Mouse (Mus musculus) forebrain, postnatal 0 days (tissue): ENCODE data around the gene Sorcs1. TPM values are rescaled to one million over a fixed set of nuclear protein-coding genes. Genes with fewer than 3 reads are reported as not detected.

Source experiments
- ATAC-seq: fragments of 200-750 bp; cut with Nextera tagmentation; 2 replicates; pipeline ENCODE4 v1.8.0; 2017; ENCODE audit warnings: mild to moderate bottlenecking, moderate library complexity
- DNase-seq: peaks from one replicate; pipeline ENCODE4 v3.0.0-alpha.2; 2015
- H3K27ac ChIP-seq: fragments of 300-500 bp; sonication (generic); 2 replicates; pipeline ENCODE4 v1.5.1; 2014; ENCODE audit warnings: low read depth, mild to moderate bottlenecking, antibody characterized with exemption, low read length, moderate library complexity, mixed read lengths
- H3K27me3 ChIP-seq: fragments of 300-500 bp; sonication (generic); 2 replicates; pipeline ENCODE4 v1.6.1; 2014; ENCODE audit warnings: mild to moderate bottlenecking, low read length, mixed read lengths; ENCODE audit not compliant: insufficient read depth
- H3K36me3 ChIP-seq: fragments of 300-500 bp; sonication (generic); 2 replicates; pipeline ENCODE4 v1.6.1; 2014; ENCODE audit warnings: mild to moderate bottlenecking, moderate library complexity; ENCODE audit not compliant: insufficient read depth
- H3K4me1 ChIP-seq: fragments of 300-500 bp; sonication (generic); 2 replicates; pipeline ENCODE4 v1.6.1; 2014; ENCODE audit warnings: antibody characterized with exemption; ENCODE audit not compliant: insufficient read depth
- H3K4me2 ChIP-seq: fragments of 300-500 bp; sonication (generic); 2 replicates; pipeline ENCODE4 v1.6.1; 2014; ENCODE audit warnings: low read depth, mild to moderate bottlenecking, moderate library complexity
- H3K4me3 ChIP-seq: fragments of 300-500 bp; sonication (generic); 2 replicates; pipeline ENCODE4 v1.5.1; 2014; ENCODE audit warnings: low read depth, low read length, mixed read lengths
- H3K9ac ChIP-seq: fragments of 300-500 bp; sonication (generic); 2 replicates; pipeline ENCODE4 v1.6.1; 2014; ENCODE audit warnings: mild to moderate bottlenecking
- H3K9me3 ChIP-seq: fragments of 300-500 bp; sonication (generic); 2 replicates; pipeline ENCODE4 v1.6.1; 2016; ENCODE audit warnings: low read length
- CTCF ChIP-seq: sonication (generic); IDR thresholded peaks from 2 replicates; pipeline ENCODE4 v1.5.1; 2016; ENCODE audit warnings: antibody characterized with exemption, control low read depth, low read depth
- WGBS: fragments of 180-500 bp; shearing (Covaris S2); extraction: QIAGEN DNeasy Blood & Tissue Kit; methylation state at CpG from one replicate; pipeline ENCODE4 v1.1.7; 2014; 5-methylcytosine and 5-hydroxymethylcytosine counted together
- polyA plus RNA-seq: library from polyadenylated mRNA; unstranded; fragments of >200 nt; fragmentation: Nextera tagmentation; extraction: Ambion mirVana; gene quantifications from 2 replicates; pipeline ENCODE4 v1.2.1, GENCODE M21; 2015
- total RNA-seq: library from RNA; depleted of rRNA; stranded (reverse); fragments of >200 nt; gene quantifications from 2 replicates; pipeline ENCODE4 v1.2.3, GENCODE M21; 2014

Gene Sorcs1
- total and polyA plus RNA-seq, 2 experiments from 2014 or later = 8.6 to 20.1 TPM

DNA sequence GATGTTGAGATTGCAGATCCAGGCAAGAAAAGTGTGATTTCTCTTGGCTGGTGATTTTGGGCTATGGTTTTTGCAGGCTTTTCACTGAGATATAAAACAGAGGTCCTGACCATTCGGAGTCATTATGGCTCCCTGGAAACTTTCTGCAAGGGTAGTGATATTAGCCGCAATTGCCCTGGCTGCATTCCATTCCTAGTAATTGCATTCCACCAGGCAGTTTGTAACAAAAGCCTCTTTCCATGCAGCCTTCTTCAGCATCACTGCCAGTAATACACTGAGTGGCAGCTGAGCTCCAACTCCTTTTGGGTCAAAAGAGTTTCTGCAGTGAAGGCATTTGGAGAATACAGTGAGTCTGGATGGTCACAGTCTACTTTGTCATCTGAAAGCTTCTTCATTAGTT, 319.9 kb downstream of the Sorcs1 start:
- H3K9ac ChIP-seq = no peak overlapping the region
- H3K9me3 ChIP-seq = no peaks in the 10 kb centered on the region
- H3K4me2 ChIP-seq = no peak overlapping the region
- TF ChIP-seq CTCF = no peak
- H3K4me3 ChIP-seq = no peak overlapping the region
- H3K36me3 ChIP-seq = no peaks in the 10 kb centered on the region
- ATAC-seq (no peak), DNase-seq (no peak)
- no peaks in the 10 kb centered on the region for H3K4me1 ChIP-seq
- no peaks in the 10 kb centered on the region for H3K27me3 ChIP-seq
- whole genome bisulfite sequencing = 12% methylated on average over 2 of the region's 2 CpGs
- H3K27ac ChIP-seq = no peak overlapping the region

DNA sequence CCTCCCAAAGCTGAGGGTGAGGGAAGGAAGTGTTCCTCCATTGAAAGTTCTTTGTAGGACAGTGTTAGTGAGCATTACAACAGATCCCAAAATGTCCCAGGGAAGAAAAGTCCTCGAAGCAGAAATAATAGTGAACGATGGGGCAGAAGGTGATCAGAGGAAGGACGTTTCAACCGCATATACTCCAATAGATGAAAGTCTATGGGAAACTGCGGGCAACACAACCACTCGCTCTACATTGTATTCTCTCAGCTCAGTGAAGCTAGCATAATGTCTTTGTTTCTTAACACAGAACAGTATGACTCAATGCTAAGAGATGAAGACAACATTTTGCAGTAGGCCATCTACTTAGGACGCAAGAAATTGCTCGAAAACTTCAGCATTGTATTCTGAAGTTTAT, 339.2 kb downstream of the Sorcs1 start:
- ATAC-seq = no peak

DNA sequence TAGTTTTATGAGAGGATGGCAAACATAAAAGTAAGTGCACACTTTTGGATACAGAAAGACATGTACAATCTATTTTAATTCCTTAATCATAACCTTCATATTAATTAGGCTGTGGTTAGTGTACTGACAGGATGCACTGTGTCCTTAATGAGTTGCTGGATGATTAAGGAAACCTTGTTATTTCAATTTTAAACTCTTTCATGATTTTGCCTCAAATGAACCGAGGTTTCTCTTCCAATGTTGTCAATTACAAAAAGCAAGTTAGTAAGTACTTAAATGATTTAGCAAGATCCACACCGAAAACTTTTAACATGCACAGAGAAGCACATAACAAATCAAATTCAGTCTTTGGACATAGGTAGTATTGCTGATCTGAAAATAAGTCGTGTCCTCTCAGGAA, 341.7 kb downstream of the Sorcs1 start:
- Histone ChIP-seq H3K4me3 (no peak overlapping the region), H3K36me3 (no peaks in the 10 kb centered on the region), H3K4me2 (no peak overlapping the region), H3K9ac (no peak overlapping the region), H3K27me3 (no peaks in the 10 kb centered on the region), H3K27ac (no peak overlapping the region), H3K9me3 (no peaks in the 10 kb centered on the region), H3K4me1 (no peaks in the 10 kb centered on the region)
- ATAC-seq (no peak), DNase-seq (no peak)
- no peak for TF ChIP-seq CTCF
- 68% methylated on average over 3 of the region's 3 CpGs for WGBS

More for the DNA sequence above, 339.2 kb downstream of the Sorcs1 start:
- Histone ChIP-seq H3K9ac (no peak overlapping the region), H3K4me2 (no peak overlapping the region), H3K4me1 (no peaks in the 10 kb centered on the region), H3K36me3 (no peaks in the 10 kb centered on the region), H3K4me3 (no peak overlapping the region), H3K27ac (no peak overlapping the region), H3K9me3 (no peaks in the 10 kb centered on the region), H3K27me3 (no peaks in the 10 kb centered on the region)
- 71% methylated on average over 8 of the region's 8 CpGs for WGBS
- DNase-seq = no peak
- TF ChIP-seq CTCF = no peak

DNA sequence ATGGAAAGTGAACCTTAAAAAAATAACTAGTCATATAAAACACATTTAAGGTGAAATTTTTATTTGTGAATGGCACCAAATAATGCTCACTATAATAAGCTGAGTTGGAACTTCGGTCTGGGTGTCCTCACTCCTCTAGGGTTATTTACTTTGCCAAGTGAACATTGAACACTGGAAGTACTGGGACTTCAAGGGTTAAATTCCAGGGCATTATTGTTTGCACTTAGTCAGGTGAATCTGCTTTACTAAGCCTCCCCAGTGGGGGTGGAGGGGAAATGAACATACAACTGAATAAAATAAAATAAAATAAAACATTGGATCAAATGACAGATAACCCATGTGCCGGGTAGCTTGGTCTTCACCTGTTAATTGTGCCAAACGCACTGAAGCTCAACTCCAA, 347.3 kb downstream of the Sorcs1 start:
- H3K27ac ChIP-seq = no peak overlapping the region
- no peak overlapping the region for H3K4me3 ChIP-seq
- no peaks in the 10 kb centered on the region for H3K27me3 ChIP-seq
- WGBS = 79% methylated on average over 3 of the region's 3 CpGs
- DNase-seq (no peak), ATAC-seq (no peak)
- TF ChIP-seq CTCF = no peak
- H3K9ac ChIP-seq = no peak overlapping the region
- no peaks in the 10 kb centered on the region for H3K36me3 ChIP-seq
- H3K9me3 ChIP-seq = no peaks in the 10 kb centered on the region
- H3K4me1 ChIP-seq = no peaks in the 10 kb centered on the region
- H3K4me2 ChIP-seq = no peak overlapping the region

DNA sequence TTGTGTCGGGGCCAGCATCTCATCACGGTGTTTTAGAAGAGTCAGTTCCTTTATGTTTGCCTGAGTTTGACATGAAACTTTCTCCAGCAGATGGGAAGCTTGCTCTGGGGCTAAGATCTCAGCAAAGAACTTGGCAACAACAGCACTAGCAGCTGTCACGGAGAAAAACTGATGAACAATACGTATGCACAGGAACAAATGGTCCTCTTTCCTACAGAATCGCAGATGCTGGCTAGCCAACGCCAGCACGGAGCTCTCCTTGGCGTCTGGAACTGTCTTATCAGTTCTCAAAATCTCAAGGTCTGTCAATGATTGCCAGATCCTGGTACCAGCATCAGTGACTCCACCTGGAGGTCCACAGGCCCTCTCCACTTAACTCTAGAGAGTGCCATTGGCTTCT, 350.6 kb downstream of the Sorcs1 start:
- Histone ChIP-seq H3K9me3 (no peaks in the 10 kb centered on the region), H3K36me3 (no peaks in the 10 kb centered on the region), H3K4me2 (no peak overlapping the region), H3K27me3 (no peaks in the 10 kb centered on the region), H3K4me1 (no peaks in the 10 kb centered on the region), H3K4me3 (no peak overlapping the region), H3K9ac (no peak overlapping the region), H3K27ac (no peak overlapping the region)
- 59% methylated on average over 8 of the region's 8 CpGs for WGBS
- ATAC-seq (no peak), DNase-seq (peak; percentile 48)
- TF ChIP-seq CTCF = no peak

DNA sequence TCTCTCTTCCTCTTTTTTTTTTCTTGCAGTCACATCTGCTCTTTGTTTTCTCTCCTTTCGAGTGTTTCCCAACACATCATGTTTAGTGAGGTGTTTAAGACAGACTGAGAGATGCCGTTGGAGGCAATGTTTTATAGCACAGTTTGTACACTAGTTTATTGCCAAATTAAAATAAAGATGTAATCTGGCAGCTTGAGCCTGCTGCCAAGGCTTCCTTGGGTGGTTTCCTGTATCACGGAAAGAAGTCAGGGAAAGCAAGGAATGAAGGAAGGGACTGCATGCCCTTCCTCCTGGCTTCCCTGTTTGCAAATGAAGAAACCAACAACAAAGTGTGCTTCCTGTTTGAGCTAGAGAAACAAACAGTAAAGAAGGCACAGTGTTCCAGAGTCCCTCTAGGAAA, 352.3 kb downstream of the Sorcs1 start:
- no peaks in the 10 kb centered on the region for H3K36me3 ChIP-seq
- peak; percentile 59; the same call in 1 of the 2 replicates for ATAC-seq
- no peak overlapping the region for H3K4me2 ChIP-seq
- DNase-seq = peak; percentile 46
- H3K9ac ChIP-seq = no peak overlapping the region
- TF ChIP-seq CTCF = no peak
- H3K27me3 ChIP-seq = no peaks in the 10 kb centered on the region
- WGBS = 47% methylated on average over 3 of the region's 3 CpGs
- no peaks in the 10 kb centered on the region for H3K4me1 ChIP-seq
- H3K27ac ChIP-seq = no peak overlapping the region
- H3K4me3 ChIP-seq = no peak overlapping the region
- no peaks in the 10 kb centered on the region for H3K9me3 ChIP-seq

DNA sequence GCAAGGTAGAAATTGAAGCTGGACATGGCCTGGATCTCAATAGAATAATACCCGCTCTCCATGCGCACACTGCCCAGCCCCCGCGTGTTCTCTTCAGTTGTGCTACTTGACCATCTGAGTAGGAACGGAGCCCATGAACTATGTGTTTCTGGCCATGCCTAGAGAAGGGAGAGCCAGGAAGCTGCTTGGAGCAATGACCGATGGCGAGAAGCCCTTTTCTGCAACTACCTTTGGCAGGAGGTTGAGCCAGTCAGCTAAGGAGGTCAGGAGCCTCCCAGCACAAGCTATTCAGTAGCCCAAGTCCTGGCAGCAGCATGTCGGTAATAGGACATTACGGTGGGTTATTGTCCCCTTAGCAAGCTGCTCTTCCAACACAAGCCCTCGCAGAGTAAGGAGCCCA, 352.8 kb downstream of the Sorcs1 start:
- TF ChIP-seq CTCF = no peak
- H3K9me3 ChIP-seq = no peaks in the 10 kb centered on the region
- H3K4me2 ChIP-seq = no peak overlapping the region
- DNase-seq (no peak), ATAC-seq (no peak)
- no peak overlapping the region for H3K4me3 ChIP-seq
- no peaks in the 10 kb centered on the region for H3K36me3 ChIP-seq
- 91% methylated on average over 10 of the region's 10 CpGs for WGBS
- H3K4me1 ChIP-seq = no peaks in the 10 kb centered on the region
- no peak overlapping the region for H3K9ac ChIP-seq
- H3K27ac ChIP-seq = no peak overlapping the region
- H3K27me3 ChIP-seq = no peaks in the 10 kb centered on the region

DNA sequence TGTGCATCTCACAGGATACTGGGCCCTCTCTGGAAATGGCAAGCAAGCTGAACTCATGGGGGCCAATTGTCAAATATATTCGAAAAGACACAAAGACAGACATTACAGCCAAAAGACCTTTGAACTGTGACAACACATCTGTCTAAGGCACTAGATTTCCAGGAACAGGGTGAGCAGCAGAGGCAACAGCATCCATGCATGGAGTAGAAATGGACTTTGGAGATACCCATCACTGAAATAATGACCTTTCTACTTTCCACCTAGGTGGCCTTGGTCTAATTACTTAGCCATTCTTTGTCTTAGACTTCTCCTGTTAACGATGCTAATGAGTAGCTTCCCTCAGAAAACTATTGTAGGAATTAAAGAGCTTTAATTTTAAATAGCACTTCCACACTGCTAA, 371.4 kb downstream of the Sorcs1 start:
- Histone ChIP-seq H3K36me3 (no peaks in the 10 kb centered on the region), H3K4me1 (no peaks in the 10 kb centered on the region), H3K9ac (no peak overlapping the region), H3K27ac (no peak overlapping the region), H3K4me2 (no peak overlapping the region), H3K4me3 (no peak overlapping the region), H3K27me3 (no peaks in the 10 kb centered on the region), H3K9me3 (no peaks in the 10 kb centered on the region)
- ATAC-seq = no peak
- TF ChIP-seq CTCF = no peak
- DNase-seq = no peak
- 36% methylated on average over 2 of the region's 2 CpGs for WGBS
